Mouse (Mus musculus): ENCODE data around the gene Ccnd1.

GRCm38 (mm10) chr7:144892322-144892721, 47.4 kb downstream of the Ccnd1 start:
- TF ChIP-seq CTCF (IDR thresholded peaks at IDR 0.05; ENCODE audit: low read depth) (no peak), EP300 (IDR thresholded peaks at IDR 0.05; ENCODE audit: low read depth) (no peak)
